Mouse (Mus musculus) embryonic facial prominence, embryonic 12.5 days (tissue): Measurements from ENCODE around the gene Pofut1. TPM values are rescaled to one million over a fixed set of nuclear protein-coding genes. Genes with fewer than 3 reads are reported as not detected.

ENCODE experiments used
- ATAC-seq: fragments of 200-750 bp; cut with Nextera tagmentation; 2 replicates; pipeline ENCODE4 v1.8.0; 2017; ENCODE audit not compliant: insufficient number of reproducible peaks, insufficient read depth, low FRiP score, low TSS enrichment
- H3K27ac ChIP-seq: fragments of 300-500 bp; sonication (generic); 2 replicates; pipeline ENCODE4 v1.5.1; 2016; ENCODE audit warnings: mild to moderate bottlenecking
- H3K27me3 ChIP-seq: fragments of 300-500 bp; sonication (generic); 2 replicates; pipeline ENCODE4 v1.6.1; 2016; ENCODE audit warnings: mild to moderate bottlenecking, moderate library complexity
- H3K36me3 ChIP-seq: fragments of 300-500 bp; sonication (generic); 2 replicates; pipeline ENCODE4 v1.6.1; 2016; ENCODE audit warnings: mild to moderate bottlenecking
- H3K4me1 ChIP-seq: fragments of 300-500 bp; sonication (generic); 2 replicates; pipeline ENCODE4 v1.6.1; 2016
- H3K4me2 ChIP-seq: fragments of 300-500 bp; sonication (generic); replicated peaks from 2 replicates; pipeline ENCODE4 v1.6.1; 2016; ENCODE audit warnings: mild to moderate bottlenecking, moderate library complexity
- H3K4me3 ChIP-seq: fragments of 300-500 bp; sonication (generic); 2 replicates; pipeline ENCODE4 v1.5.1; 2016; ENCODE audit warnings: mild to moderate bottlenecking
- H3K9ac ChIP-seq: fragments of 300-500 bp; sonication (generic); 2 replicates; pipeline ENCODE4 v1.6.1; 2016; ENCODE audit warnings: mild to moderate bottlenecking, moderate library complexity
- H3K9me3 ChIP-seq: fragments of 300-500 bp; sonication (generic); 2 replicates; pipeline ENCODE4 v1.6.1; 2016; ENCODE audit warnings: mild to moderate bottlenecking, moderate library complexity
- WGBS: fragments of 180-500 bp; shearing (Covaris S2); methylation state at CpG from one replicate; pipeline ENCODE4 v1.1.7; 2016; 5-methylcytosine and 5-hydroxymethylcytosine counted together
- polyA plus RNA-seq: library from polyadenylated mRNA; unstranded; fragments of >200 nt; fragmentation: Nextera tagmentation; extraction: Ambion mirVana; gene quantifications from 2 replicates; pipeline ENCODE4 v1.2.1, GENCODE M21; 2016

The Pofut1 gene
- polyA plus RNA-seq, 1 experiment from 2014 or later, result 7.6 TPM

- Histone ChIP-seq H3K4me1 (peaks cover 13% of the 10 kb centered on the region), H3K9me3 (no peaks in the 10 kb centered on the region), H3K27me3 (no peaks in the 10 kb centered on the region), H3K4me2 (no peak overlapping the region), H3K9ac (no peak overlapping the region), H3K36me3 (no peaks in the 10 kb centered on the region), H3K27ac (no peak overlapping the region), H3K4me3 (no peak overlapping the region)
- ATAC-seq, result no peak
- WGBS, result 85% methylated on average over 4 of the region's 4 CpGs
Observed at GRCm38 (mm10) chr2:153295196-153295595, 53.9 kb downstream of the Pofut1 start.

DNA sequence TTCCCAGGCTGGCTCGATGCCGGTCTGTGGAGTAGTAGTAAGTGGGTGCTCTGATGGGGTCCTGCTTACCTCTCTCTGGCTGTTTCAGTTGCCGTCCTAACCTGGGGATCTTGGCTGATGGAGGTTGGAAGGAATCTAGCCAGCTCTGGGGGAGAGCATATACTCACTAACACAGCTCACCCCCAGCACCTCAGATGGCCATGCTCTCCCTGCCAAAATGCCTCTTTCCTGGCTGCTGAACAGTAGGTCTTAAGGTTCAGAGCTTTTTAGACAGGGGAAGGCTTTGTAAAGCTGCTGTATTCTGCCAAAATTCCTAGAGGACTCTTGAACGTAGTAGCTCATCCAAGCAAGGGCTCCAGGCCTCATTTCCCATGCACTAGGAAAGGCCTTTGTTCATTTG is 56.4 kb downstream of the Pofut1 start:
- H3K27ac ChIP-seq, result no peak overlapping the region
- H3K9me3 ChIP-seq, result no peaks in the 10 kb centered on the region
- H3K27me3 ChIP-seq, result no peaks in the 10 kb centered on the region
- H3K4me1 ChIP-seq, result peaks cover under 1% of the 10 kb centered on the region; the same call in 1 of the 2 replicates
- H3K4me3 ChIP-seq, result no peak overlapping the region
- ATAC-seq, result no peak
- H3K36me3 ChIP-seq, result no peaks in the 10 kb centered on the region
- H3K4me2 ChIP-seq, result no peak overlapping the region
- no peak overlapping the region for H3K9ac ChIP-seq
- WGBS, result 85% methylated on average over 4 of the region's 4 CpGs

DNA sequence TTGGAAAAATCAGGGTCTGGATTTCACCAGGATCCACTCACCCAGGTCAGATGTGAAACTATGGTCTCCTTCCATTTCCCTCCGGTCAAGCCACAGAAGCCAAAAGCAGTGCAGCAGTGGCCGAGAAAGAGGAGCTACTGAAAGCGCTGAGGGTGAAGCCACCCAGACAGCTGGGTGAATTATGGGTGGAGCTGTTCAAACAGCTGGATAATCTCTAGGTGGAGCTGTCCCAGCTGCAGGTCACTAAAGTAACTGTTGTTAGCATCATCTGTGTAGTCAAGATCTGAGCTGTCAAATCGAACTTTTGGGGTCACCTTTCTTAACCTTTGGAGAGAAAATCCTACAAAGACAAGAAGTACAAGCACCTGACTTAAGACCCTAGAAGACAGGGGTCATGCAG is 57.1 kb downstream of the Pofut1 start:
- no peaks in the 10 kb centered on the region for H3K27me3 ChIP-seq
- no peaks in the 10 kb centered on the region for H3K36me3 ChIP-seq
- no peak overlapping the region for H3K4me3 ChIP-seq
- no peak overlapping the region for H3K9ac ChIP-seq
- H3K27ac ChIP-seq, result no peak overlapping the region
- H3K4me2 ChIP-seq, result no peak overlapping the region
- WGBS, result 81% methylated on average over 4 of the region's 4 CpGs
- H3K4me1 ChIP-seq, result no peaks in the 10 kb centered on the region
- ATAC-seq, result no peak
- no peaks in the 10 kb centered on the region for H3K9me3 ChIP-seq

DNA sequence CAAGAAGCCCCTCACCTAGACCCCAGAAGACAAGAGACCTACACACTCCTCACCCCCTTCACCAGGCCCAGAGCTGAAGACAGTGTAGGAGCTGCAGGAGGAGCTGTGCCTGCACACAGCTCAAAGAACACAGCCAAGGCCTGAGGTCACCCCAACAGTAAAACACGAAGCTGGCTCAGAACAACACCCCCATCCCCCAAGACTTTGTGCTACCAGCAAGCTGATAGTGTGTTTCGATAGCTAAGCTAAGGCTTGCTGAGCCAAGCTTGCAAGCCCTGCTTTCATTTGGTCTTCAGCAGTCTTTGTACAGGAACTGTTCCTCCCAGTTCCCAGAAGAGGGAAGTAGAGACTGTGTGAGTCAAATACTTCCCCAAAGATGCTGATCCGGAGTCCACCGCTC is 57.5 kb downstream of the Pofut1 start:
- no peaks in the 10 kb centered on the region for H3K27me3 ChIP-seq

GRCm38 (mm10) chr2:153301123-153301522 is 59.8 kb downstream of the Pofut1 start:
- Histone ChIP-seq H3K27ac (no peak overlapping the region), H3K9ac (no peak overlapping the region), H3K4me2 (no peak overlapping the region), H3K27me3 (no peaks in the 10 kb centered on the region), H3K4me3 (no peak overlapping the region), H3K9me3 (no peaks in the 10 kb centered on the region), H3K36me3 (no peaks in the 10 kb centered on the region), H3K4me1 (no peaks in the 10 kb centered on the region)
- ATAC-seq, result no peak
- WGBS, result 92% methylated on average over 5 of the region's 5 CpGs

More for the DNA sequence above, 57.5 kb downstream of the Pofut1 start:
- Histone ChIP-seq H3K27ac (no peak overlapping the region), H3K36me3 (no peaks in the 10 kb centered on the region), H3K4me2 (no peak overlapping the region), H3K4me3 (no peak overlapping the region), H3K4me1 (no peaks in the 10 kb centered on the region), H3K9ac (no peak overlapping the region), H3K9me3 (no peaks in the 10 kb centered on the region)
- WGBS, result 80% methylated on average over 4 of the region's 4 CpGs
- no peak for ATAC-seq

DNA sequence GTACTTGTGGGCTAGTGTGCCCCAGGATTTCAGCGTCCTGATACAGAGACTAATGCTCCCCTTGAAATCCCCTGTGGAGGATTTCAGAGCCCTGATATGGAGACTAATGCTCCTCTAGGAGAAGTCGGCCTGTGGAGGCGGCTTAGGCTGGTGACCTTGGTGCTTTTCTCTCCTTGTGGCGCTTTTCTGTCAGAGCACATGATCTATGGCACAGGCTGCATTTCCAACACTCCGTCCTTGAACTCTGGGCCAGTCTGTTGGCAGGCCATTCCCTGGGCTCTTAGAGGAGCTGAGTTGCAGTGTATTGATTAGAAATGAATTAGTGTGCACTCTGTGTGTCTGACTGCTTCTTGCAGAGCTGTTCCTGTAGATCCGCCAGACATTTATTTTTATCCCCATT is 63.9 kb downstream of the Pofut1 start:
- no peak overlapping the region for H3K9ac ChIP-seq
- ATAC-seq, result no peak
- no peak overlapping the region for H3K27ac ChIP-seq
- no peak overlapping the region for H3K4me2 ChIP-seq
- no peaks in the 10 kb centered on the region for H3K4me1 ChIP-seq
- no peaks in the 10 kb centered on the region for H3K36me3 ChIP-seq
- no peaks in the 10 kb centered on the region for H3K9me3 ChIP-seq
- H3K4me3 ChIP-seq, result no peak overlapping the region
- no peaks in the 10 kb centered on the region for H3K27me3 ChIP-seq
- WGBS, result 86% methylated on average over 6 of the region's 6 CpGs

DNA sequence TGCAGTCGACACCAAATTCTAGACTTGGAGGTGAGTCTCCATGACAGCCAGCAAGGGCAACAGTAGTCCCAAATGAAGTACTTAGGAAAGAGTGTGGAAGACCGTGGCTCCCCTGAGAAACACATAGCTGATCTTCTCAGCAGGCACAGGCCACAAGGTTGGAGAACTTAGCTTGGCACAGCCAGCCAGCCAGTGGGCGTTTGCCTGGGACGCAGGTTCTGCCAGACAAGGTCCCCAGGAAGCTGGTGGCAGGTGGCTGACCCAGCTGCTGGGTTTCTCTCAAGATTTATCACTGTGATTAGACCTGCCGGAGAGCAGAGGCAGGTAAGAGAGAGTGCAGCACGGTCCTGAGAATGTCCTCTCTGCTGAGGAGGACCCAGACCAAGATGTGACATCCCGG is 67.3 kb downstream of the Pofut1 start:
- Histone ChIP-seq H3K27ac (no peak overlapping the region), H3K36me3 (0 out of 2 replicates have a peak, but pooled peaks cover 3% of the 10 kb centered on the region), H3K4me2 (no peak overlapping the region), H3K4me1 (no peaks in the 10 kb centered on the region), H3K27me3 (no peaks in the 10 kb centered on the region), H3K4me3 (no peak overlapping the region), H3K9ac (no peak overlapping the region), H3K9me3 (no peaks in the 10 kb centered on the region)
- no peak for ATAC-seq
- 84% methylated on average over 7 of the region's 7 CpGs for WGBS

GRCm38 (mm10) chr2:153309106-153309505 is 67.8 kb downstream of the Pofut1 start:
- Histone ChIP-seq H3K9ac (no peak overlapping the region), H3K4me3 (no peak overlapping the region), H3K27me3 (no peaks in the 10 kb centered on the region), H3K27ac (no peak overlapping the region), H3K36me3 (0 out of 2 replicates have a peak, but pooled peaks cover 3% of the 10 kb centered on the region), H3K4me1 (no peaks in the 10 kb centered on the region), H3K4me2 (no peak overlapping the region), H3K9me3 (no peaks in the 10 kb centered on the region)
- ATAC-seq, result no peak
- WGBS, result 75% methylated on average over 8 of the region's 8 CpGs

- Histone ChIP-seq H3K36me3 (0 out of 2 replicates have a peak, but pooled peaks cover 3% of the 10 kb centered on the region), H3K4me1 (no peaks in the 10 kb centered on the region), H3K4me3 (no peak overlapping the region), H3K4me2 (no peak overlapping the region), H3K27ac (no peak overlapping the region), H3K9ac (no peak overlapping the region), H3K9me3 (no peaks in the 10 kb centered on the region), H3K27me3 (no peaks in the 10 kb centered on the region)
- WGBS, result 81% methylated on average over 6 of the region's 6 CpGs
- ATAC-seq, result no peak
Observed at GRCm38 (mm10) chr2:153310228-153310627, 68.9 kb downstream of the Pofut1 start.

GRCm38 (mm10) chr2:153312884-153313283 is 71.6 kb downstream of the Pofut1 start:
- no peak for ATAC-seq
- no peak overlapping the region for H3K4me2 ChIP-seq
- no peaks in the 10 kb centered on the region for H3K9me3 ChIP-seq
- H3K4me3 ChIP-seq, result no peak overlapping the region
- H3K4me1 ChIP-seq, result no peaks in the 10 kb centered on the region
- H3K9ac ChIP-seq, result no peak overlapping the region
- WGBS, result 90% methylated on average over 9 of the region's 9 CpGs
- peaks cover 19% of the 10 kb centered on the region for H3K36me3 ChIP-seq
- H3K27me3 ChIP-seq, result no peaks in the 10 kb centered on the region
- H3K27ac ChIP-seq, result no peak overlapping the region

GRCm38 (mm10) chr2:153318408-153318807 is 77.1 kb downstream of the Pofut1 start:
- Histone ChIP-seq H3K4me2 (no peak overlapping the region), H3K27ac (no peak overlapping the region), H3K4me1 (no peaks in the 10 kb centered on the region), H3K36me3 (peaks cover 27% of the 10 kb centered on the region), H3K4me3 (no peak overlapping the region), H3K27me3 (no peaks in the 10 kb centered on the region), H3K9me3 (no peaks in the 10 kb centered on the region), H3K9ac (no peak overlapping the region)
- 90% methylated on average over 4 of the region's 4 CpGs for WGBS
- no peak for ATAC-seq

GRCm38 (mm10) chr2:153319036-153319643 is 77.8 kb downstream of the Pofut1 start:
- ATAC-seq, result no peak
- peaks cover 33% of the 10 kb centered on the region for H3K36me3 ChIP-seq

More at GRCm38 (mm10) chr2:153319036-153319643, 77.8 kb downstream of the Pofut1 start:
- 84% methylated on average over 8 of the region's 8 CpGs for WGBS
- Histone ChIP-seq H3K4me2 (no peak overlapping the region), H3K4me1 (no peaks in the 10 kb centered on the region), H3K27me3 (no peaks in the 10 kb centered on the region), H3K9ac (no peak overlapping the region), H3K4me3 (no peak overlapping the region), H3K27ac (no peak overlapping the region), H3K9me3 (no peaks in the 10 kb centered on the region)
